Mouse (Mus musculus) embryonic stem cell, embryonic (primary cell): Measurements from ENCODE around the gene Naa40.

ENCODE experiments used
- CTCF ChIA-PET, 4 experiments: fragments of 300-600 bp in 2 of 4; fragments of 350-600 bp in 2 of 4; sonication (Branson Sonifier 250); formaldehyde crosslinking; loops; one replicate each; lab custom pipeline; 2022; ENCODE audit warnings: inconsistent platforms in 2 of 4; lab: Charles Lee
- POLR2A ChIA-PET, 4 experiments: fragments of 300-600 bp in 2 of 4; fragments of 350-600 bp in 2 of 4; sonication (Branson Sonifier 250); formaldehyde crosslinking; loops; one replicate each; lab custom pipeline; 2022; ENCODE audit warnings: antibody characterized with exemption in 4 of 4, inconsistent platforms in 1 of 4; lab: Charles Lee

Naa40 gene

DNA sequence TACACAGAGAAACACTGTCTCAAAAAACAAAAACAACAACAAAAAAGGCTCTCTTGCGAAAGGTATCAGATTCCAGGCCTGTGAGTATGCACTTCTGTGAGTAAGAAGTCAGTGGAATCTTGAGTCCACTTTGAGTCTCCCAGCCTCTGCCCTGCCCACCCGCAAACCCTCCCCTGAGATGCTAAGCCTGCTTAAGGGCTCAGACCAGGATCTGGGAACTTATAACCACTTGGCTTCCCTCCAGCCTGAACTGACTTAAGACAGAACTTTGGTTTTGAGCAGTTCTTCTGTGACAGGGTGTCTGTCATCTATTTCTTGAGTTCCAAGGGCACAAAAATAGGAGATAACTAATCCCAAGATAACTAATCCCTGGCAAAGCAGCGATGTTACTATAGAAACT is 28.0 kb downstream of the Naa40 start:
- ChIA-PET CTCF (interaction anchor here (0.8 to 1.5 kb wide), 8 partner anchors 23 to 173 kb away, joined by 3 to 6 read pairs (median 3); partner anchors contain the start of genes Rcor2 (in 1 of the 4) and Stip1 (in 1 of the 4)), POLR2A (interaction anchor here in 2 of 4 experiments (0.9 to 12.5 kb wide), 9 partner anchors 9 to 174 kb away, joined by 3 to 171 read pairs (median 4); partner anchors contain the start of gene Naa40 (in 1 of the 2))

DNA sequence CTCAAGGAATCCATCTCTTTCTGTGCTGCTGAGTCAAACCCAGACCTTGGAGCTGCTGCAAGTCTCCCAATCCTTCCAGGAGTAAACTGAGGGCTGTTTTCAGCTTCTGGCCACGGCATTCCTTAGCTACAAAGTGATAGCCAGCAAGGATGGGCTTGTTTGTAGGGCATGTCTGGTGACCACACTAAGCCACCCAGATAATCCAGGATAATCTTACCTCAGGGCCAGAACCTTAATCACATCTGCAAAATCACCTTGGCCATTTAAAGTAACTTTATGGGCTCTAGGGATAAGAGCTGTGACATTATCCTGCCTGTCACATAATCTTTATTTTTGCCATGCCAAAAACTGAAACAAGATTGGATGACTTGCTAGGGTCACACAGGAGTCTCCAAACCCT is 28.8 kb downstream of the Naa40 start:
- POLR2A ChIA-PET, result interaction anchor here in 1 of 4 experiments (0.9 to 1.1 kb wide), 4 partner anchors 9 to 173 kb away, joined by 3 to 5 read pairs (median 4); no protein-coding TSS in a partner anchor

DNA sequence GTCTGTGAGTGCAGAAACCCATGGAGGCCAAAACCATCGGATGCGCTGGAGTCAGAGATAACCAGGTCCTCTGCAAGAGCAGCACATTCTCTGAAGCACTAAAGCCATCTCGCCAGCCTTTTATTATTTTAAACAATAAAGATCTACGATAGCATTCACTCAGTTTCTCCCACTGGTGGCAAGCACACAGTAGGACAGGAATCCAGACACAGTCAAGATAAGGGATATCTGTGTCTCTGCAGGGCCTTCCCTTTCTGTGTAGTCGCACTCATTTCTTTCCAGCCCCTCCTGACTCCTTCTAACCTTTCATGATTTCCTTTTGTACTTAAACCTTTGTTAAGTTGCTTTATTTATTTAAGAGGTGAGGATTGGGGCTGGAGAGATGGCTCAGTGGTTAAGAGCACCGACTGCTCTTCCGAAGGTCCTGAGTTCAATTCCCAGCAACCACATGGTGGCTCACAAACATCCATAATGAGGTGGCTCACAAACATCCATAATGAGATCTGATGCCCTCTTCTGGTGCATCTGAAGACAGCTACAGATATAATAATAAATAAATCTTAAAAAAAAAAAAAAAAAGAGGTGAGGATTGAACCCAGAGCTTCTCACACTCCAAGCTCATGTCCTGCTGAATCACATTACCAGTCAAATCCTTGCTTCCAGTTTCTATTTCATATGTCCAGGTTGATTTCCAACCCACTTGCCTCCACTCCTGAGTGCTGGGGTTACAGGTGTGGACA is 30.9 kb downstream of the Naa40 start:
- POLR2A ChIA-PET, result interaction anchor here in 3 of 4 experiments (0.6 to 1.2 kb wide), 8 partner anchors 12 to 276 kb away, joined by 3 to 5 read pairs (median 3); partner anchors contain the start of gene Kcnk4 (in 1 of the 3)

More for the DNA sequence above, 28.8 kb downstream of the Naa40 start:
- CTCF ChIA-PET, result interaction anchor here in 3 of 4 experiments (0.6 to 1.2 kb wide), 5 partner anchors 42 to 660 kb away, joined by 3 to 6 read pairs (median 3); no protein-coding TSS in a partner anchor

DNA sequence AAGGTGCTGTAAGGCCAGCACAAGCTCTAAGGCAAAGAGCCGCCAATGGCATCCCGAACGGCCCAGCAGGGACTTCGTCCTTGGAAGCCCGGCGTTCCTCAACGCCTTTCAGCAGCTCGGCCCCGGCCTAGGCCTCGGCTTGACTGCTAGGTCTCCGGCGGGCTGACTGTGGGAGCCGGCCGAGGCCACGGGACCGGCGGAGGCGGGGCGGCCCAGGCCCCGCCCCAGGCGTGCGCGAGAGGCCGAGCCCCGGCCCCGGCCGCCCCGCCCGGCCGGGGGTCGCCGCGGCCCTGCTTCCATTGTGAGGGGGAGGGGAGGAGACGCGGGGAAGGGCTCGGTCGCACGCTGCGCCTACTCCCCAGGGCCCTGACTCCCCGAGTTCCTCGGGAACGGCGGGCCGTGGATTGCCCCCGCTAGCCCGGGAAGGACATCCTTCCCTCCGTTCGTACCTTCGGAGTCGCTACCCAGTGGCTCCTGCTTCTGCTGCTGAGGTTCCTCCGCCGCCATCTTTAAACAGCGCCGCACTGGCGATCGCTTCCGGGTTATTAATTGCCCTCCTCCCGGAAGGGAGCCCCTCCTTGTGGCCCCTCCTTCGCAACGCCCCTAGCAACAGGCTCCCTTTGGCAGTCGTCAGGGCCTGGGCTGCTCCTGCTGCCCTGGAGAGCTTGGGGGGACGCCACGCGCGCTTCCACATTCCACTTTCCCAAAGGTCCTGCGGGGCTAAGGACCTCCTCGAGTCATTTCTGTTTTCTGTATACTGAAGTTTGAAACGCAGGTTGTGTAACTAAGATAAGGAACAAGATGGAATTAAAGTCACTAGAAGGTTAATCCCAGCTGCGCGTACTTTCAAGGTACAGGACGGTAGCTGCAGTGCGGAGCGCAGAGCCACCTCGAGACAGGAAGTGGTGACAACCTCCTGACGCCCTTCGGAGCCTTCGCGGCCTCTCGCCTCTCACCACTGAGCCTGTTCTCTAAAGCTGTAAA is 34.9 kb downstream of the Naa40 start, which contains the start of gene Otub1:
Gene Otub1 (minus strand): TSS at position 564 of the 984 bp plus-strand sequence.
- POLR2A ChIA-PET, result interaction anchor here (0.5 to 7.3 kb wide), 101 partner anchors 9 to 401 kb away, joined by 3 to 96 read pairs (median 4); partner anchors contain the start of genes Cox8a (in 3 of the 4), 2700081O15Rik (in 2 of the 4), Macrod1 (in 2 of the 4) and Naa40 (in 2 of the 4)
- CTCF ChIA-PET, result interaction anchor here in 2 of 4 experiments (0.6 to 1.6 kb wide), 9 partner anchors 9 to 226 kb away, joined by 3 to 4 read pairs (median 3); no protein-coding TSS in a partner anchor

More for the DNA sequence above, 30.9 kb downstream of the Naa40 start:
- CTCF ChIA-PET, result interaction anchor here in 3 of 4 experiments (0.6 to 1.6 kb wide), 10 partner anchors 43 to 177 kb away, joined by 3 to 5 read pairs (median 4); no protein-coding TSS in a partner anchor

DNA sequence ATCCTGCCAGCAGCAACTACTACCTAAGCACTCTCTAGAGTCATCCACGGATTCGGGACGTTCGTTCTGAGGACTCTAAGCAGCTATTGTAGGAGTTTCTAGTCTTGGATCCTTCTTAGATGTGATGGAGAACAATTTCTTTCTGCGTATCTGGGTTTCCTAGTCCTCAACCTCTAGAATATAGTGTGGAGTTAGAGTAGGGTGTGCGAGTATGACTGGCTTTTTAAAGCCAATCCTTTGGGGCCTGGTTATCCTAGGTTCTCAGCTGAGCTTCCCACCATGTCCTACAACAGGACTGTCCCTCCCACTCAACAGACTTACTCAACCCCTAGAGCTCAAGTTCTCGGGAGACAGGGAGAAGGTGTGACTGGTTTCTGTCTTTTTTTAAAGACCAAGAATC is 35.7 kb downstream of the Naa40 start:
- ChIA-PET POLR2A (interaction anchor here (0.6 to 7.3 kb wide), 60 partner anchors 9 to 402 kb away, joined by 3 to 96 read pairs (median 5); partner anchors contain the start of genes Cox8a (in 3 of the 4), Macrod1 (in 2 of the 4), Naa40 (in 2 of the 4) and 2700081O15Rik (in 1 of the 4)), CTCF (interaction anchor here (0.5 to 1.6 kb wide), 5 partner anchors 9 to 183 kb away, joined by 3 to 4 read pairs (median 3); no protein-coding TSS in a partner anchor)

DNA sequence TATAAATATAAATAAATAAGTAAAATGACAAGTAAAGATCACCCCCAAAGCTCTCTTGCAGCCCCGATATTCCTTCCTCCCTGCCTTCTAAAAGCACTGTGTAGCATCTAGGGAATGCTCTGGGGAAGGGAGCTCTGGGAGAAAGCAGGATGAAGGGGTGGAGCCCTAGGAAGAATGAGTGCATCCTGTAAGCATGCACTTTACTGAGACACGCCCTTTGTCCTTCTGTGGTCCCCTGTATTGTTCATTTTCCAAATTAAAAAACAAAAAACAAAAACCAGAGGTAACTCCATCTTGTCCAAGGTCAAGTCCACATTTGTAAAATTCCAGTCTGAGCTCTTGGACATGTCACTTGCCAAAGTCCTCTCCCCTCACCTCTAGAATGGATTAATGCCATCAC is 36.1 kb downstream of the Naa40 start:
- ChIA-PET POLR2A (interaction anchor here (0.7 to 7.3 kb wide), 57 partner anchors 8 to 402 kb away, joined by 3 to 96 read pairs (median 5); partner anchors contain the start of genes Cox8a (in 3 of the 4), Macrod1 (in 2 of the 4), Naa40 (in 2 of the 4) and 2700081O15Rik (in 1 of the 4)), CTCF (interaction anchor here (0.5 to 1.6 kb wide), 4 partner anchors 8 to 147 kb away, joined by 3 to 4 read pairs (median 3); no protein-coding TSS in a partner anchor)

DNA sequence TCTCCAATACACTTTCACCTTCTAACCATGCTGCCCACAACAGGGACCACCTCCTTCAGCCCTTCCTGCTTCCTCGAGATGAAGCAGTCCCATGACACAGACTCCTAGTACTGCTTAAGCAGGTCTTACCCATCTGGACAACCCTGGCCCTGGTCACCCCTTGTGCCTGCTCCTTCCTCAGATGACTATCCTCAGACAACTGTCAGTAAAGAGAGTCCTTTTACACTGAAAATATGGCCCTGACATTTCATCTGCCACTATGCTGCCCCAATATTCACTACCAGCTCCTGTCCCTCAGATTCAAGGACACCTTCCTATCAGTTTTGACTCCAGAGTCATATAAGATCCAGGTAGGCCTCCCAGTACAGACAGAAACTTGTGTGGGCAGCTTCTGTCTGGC is 40.6 kb downstream of the Naa40 start:
- POLR2A ChIA-PET, result interaction anchor here in 3 of 4 experiments (0.6 to 1.8 kb wide), 13 partner anchors 13 to 249 kb away, joined by 3 to 9 read pairs (median 3); no protein-coding TSS in a partner anchor
- CTCF ChIA-PET, result interaction anchor here in 1 of 4 experiments (1.1 kb wide), 1 partner anchor 133 kb away, joined by 3 read pairs; no protein-coding TSS in a partner anchor

DNA sequence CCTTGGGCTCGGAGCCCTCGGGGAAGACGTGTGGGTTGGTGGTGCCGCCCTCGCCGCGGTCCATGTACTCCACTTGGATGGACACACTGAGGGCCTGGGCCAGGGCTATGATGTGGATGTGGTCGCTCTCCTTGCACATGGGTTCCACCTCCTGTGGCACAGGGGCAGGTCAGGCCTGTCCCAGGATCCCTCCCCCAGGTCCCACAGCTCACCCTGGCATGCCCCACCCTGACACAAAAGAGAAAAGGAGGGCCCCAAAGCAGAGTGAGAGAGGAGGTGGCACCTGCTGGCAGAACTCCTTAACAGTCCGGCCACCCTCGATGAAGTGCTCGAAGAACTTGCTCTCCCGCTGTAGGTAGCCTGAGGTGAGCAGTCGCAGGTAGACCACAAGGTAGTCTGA is 41.9 kb downstream of the Naa40 start:
- POLR2A ChIA-PET, result interaction anchor here in 1 of 4 experiments (0.8 to 1.0 kb wide), 2 partner anchors 10 to 132 kb away, joined by 4 read pairs; no protein-coding TSS in a partner anchor
- CTCF ChIA-PET, result interaction anchor here in 2 of 4 experiments (0.5 to 1.1 kb wide), 2 partner anchors 117 to 141 kb away, joined by 3 read pairs; no protein-coding TSS in a partner anchor

DNA sequence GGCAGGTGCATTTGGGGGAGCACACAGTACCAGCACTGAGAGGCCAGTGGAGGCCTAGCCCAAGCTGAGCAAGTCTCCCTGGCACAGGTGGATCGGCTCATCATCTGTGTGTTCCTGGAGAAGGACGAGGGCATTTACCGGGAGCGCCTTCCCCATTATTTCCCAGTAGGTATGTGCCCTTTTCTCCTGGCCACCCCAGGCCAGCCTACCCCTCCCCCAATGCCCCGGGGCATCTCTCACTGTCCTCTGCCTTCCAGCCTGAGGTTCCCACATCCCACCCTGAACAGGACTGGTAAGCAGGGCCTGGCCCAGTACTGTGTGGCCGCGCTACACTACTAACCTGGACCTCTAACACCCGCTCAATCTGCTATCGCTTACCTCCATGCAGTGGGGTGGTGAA is 43.5 kb downstream of the Naa40 start:
- POLR2A ChIA-PET, result interaction anchor here in 2 of 4 experiments (0.6 to 8.5 kb wide), 12 partner anchors 8 to 246 kb away, joined by 3 to 41 read pairs (median 4); partner anchors contain the start of genes Otub1 (in 2 of the 2), Cox8a (in 1 of the 2) and Stip1 (in 1 of the 2)
- CTCF ChIA-PET, result interaction anchor here in 2 of 4 experiments (0.6 to 1.0 kb wide), 2 partner anchors 127 to 131 kb away, joined by 3 to 6 read pairs; no protein-coding TSS in a partner anchor

DNA sequence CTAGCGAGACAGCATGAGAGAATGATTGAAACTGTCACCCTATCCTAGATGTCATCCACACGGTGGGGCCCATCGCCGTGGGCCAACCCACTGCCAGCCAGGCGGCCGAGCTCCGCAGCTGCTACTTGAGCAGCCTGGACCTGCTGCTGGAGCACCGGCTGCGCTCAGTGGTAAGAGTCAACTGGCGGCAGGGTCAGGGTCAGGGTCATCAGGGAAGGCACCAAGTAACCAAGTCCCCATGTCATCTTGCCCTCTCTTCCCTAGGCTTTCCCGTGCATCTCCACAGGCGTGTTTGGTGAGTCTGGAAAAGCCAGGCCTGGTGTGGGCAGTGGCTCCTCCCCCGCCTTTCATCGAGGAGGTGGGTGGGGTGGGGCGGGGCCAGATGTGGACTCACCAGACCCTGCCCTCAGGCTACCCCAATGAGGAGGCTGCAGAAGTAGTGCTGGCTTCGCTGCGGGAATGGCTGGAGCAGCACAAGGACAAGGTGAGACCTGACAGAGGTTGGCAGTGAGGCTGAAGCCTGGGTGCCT is 44.2 kb downstream of the Naa40 start:
- POLR2A ChIA-PET, result interaction anchor here in 3 of 4 experiments (0.9 to 8.5 kb wide), 15 partner anchors 8 to 683 kb away, joined by 3 to 41 read pairs (median 4); partner anchors contain the start of genes Otub1 (in 2 of the 3), Cox8a (in 1 of the 3), Macrod1 (in 1 of the 3) and Stip1 (in 1 of the 3)

DNA sequence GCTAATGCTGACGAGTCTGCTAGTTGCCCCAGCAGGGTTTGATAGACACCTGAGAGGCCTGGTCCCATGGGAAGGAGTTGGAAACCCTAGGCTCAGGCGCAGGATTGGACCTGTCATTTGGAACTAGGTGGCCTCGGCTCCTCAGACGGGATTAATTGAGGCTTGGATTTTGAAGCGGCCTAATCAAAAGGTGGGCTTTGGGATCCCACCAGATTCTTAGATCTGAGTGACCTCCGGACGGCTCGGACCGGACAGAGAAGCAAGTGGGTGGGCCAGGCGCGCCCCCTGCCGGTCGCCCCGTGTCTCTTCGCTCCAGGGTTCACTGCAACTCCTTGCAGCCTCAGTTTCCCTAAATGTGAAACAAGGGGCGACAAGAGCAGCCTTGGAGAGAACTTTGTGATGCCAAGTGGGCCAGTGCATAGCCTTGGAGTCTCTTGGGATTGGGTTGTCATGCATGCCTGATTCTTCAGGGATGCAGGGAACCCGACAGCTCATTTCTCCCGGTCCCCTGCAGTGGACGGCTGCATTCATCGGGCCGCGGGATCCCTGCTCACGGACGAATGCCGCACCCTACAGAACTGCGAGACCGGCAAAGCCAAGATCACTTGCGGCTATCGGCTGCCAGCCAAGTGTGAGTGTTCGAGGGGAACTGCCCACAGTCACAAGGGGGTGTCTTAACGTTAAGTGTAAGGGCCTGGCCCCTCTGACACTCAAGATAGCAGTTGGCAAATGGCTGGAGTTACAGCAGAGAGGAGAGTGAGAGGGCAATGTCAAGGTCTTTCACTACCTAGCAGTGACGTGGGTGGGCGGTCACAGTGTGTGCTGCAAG is 44.9 kb downstream of the Naa40 start:
- CTCF ChIA-PET, result interaction anchor here in 3 of 4 experiments (0.6 to 1.9 kb wide), 16 partner anchors 9 to 353 kb away, joined by 3 to 8 read pairs (median 3); partner anchors contain the start of gene Otub1 (in 1 of the 3)
- POLR2A ChIA-PET, result interaction anchor here in 3 of 4 experiments (1.0 to 8.5 kb wide), 10 partner anchors 9 to 682 kb away, joined by 3 to 41 read pairs (median 5); partner anchors contain the start of genes Otub1 (in 2 of the 3), Cox8a (in 1 of the 3) and Macrod1 (in 1 of the 3)

More for the DNA sequence above, 44.2 kb downstream of the Naa40 start:
- CTCF ChIA-PET, result interaction anchor here in 3 of 4 experiments (0.8 to 1.5 kb wide), 12 partner anchors 8 to 352 kb away, joined by 3 to 4 read pairs (median 3); partner anchors contain the start of gene Otub1 (in 1 of the 3)

DNA sequence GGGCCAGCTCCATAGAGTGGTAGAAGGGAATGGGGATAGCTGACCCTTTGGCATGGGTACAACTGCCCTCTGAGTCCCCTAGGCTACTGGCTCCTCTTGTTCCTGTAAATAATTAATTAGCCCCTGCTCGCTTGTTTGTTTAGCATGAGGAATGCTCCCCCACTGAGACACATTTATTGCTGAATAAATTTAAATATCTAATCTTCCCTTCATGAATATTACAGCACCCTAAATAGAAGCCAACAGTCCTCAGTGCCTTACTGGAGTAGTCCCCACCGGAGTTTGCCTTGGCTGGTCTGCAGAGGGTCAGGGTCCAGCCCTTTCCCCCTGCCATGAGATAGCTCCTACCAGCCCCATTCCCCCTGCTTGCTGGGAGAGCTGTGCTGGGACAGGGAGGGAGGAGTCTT is 48.4 kb downstream of the Naa40 start:
- ChIA-PET POLR2A (interaction anchor here in 3 of 4 experiments (1.1 to 8.5 kb wide), 6 partner anchors 13 to 161 kb away, joined by 3 to 41 read pairs (median 4); partner anchors contain the start of gene Otub1 (in 3 of the 3)), CTCF (interaction anchor here in 2 of 4 experiments (0.6 to 1.7 kb wide), 3 partner anchors 16 to 1489 kb away, joined by 3 to 6 read pairs (median 3); no protein-coding TSS in a partner anchor)

DNA sequence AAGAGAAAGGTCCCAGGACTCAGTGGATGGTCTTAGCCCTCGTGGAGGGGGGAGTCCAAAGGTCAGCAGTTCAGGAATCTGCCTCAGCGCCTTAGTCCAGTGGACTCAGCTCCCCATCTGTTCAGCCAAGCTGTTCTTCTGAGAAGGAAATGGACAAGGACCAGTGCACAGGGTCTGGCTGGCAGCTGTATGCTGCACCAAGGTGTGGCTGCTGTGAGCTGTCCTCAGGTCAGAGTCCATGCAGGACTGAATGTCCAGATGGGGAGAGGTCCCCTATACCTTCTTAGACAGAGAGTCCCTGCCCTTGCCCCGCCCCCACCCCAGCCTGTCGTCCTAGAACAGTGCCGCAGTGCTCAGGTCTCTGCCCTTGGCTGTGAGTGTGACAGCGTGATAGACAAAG is 49.3 kb downstream of the Naa40 start:
- CTCF ChIA-PET, result interaction anchor here in 1 of 4 experiments (0.6 to 1.7 kb wide), 3 partner anchors 16 to 140 kb away, joined by 3 to 7 read pairs (median 3); no protein-coding TSS in a partner anchor

DNA sequence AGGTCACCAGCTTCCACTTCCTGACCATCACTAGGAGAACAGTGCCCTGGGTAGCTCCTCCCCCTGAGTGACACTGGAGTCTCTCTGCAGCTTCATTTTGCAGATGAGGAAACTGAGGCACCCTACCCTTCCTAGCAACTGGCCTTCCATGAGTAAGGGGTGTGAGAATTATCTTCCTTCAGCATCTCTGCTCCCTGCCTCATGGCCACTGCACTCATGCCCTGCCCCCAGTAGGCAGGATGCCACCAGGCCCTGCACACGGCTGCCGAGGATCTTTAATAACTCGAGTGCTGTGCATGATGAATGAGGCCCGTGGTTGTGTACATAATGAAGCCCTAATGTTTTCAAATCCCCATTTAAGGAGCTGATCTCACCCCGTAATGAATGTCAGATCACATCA is 50.0 kb downstream of the Naa40 start:
- POLR2A ChIA-PET, result interaction anchor here (0.5 to 8.5 kb wide), 8 partner anchors 11 to 302 kb away, joined by 3 to 41 read pairs (median 5); partner anchors contain the start of gene Otub1 (in 2 of the 4)
- CTCF ChIA-PET, result interaction anchor here in 3 of 4 experiments (0.6 to 1.7 kb wide), 4 partner anchors 44 to 146 kb away, joined by 3 to 5 read pairs (median 4); no protein-coding TSS in a partner anchor

More for the DNA sequence above, 49.3 kb downstream of the Naa40 start:
- POLR2A ChIA-PET, result interaction anchor here in 3 of 4 experiments (0.5 to 8.5 kb wide), 8 partner anchors 12 to 162 kb away, joined by 3 to 41 read pairs (median 5); partner anchors contain the start of gene Otub1 (in 2 of the 3)
